ENCODE assay signal across 25 mouse cellular contexts in genomic region chr17:48971296-48971695, GRCm38 (mm10). TPM values are rescaled to one million over a fixed set of nuclear protein-coding genes. Genes with fewer than 3 reads are reported as not detected.
DNase-seq lines count a peak whose midpoint lies in the region; ATAC-seq and TF ChIP-seq lines count a peak whose summit lies in the region.
"Had no signal": no experiment of that assay in that cellular context is flagged by ENCODE, and none has a peak within 500 bp of the region (broad histone marks: within the 10 kb centered on the region; RNA-seq: fewer than 3 reads in every experiment).

No protein-coding gene starts in this region.

- ATAC-seq in forebrain, embryonic 15.5 days (replicated peaks): no peak
- peak; percentile 57; the same call in 1 of the 2 replicates for ATAC-seq in intestine, embryonic 14.5 days (replicated peaks; ENCODE audit: low FRiP score, low TSS enrichment, low read depth)
- ATAC-seq in intestine, postnatal 0 days: no peak
- ATAC-seq: forebrain, embryonic 16.5 days; hindbrain, embryonic 16.5 days had no signal

- DNase-seq in forebrain, embryonic 10.5 days (ENCODE audit: extremely low spot score, low spot score): no peak
- no peak for DNase-seq in intestine, embryonic 14.5 days (ENCODE audit: low spot score)
- DNase-seq in R1 (ENCODE audit: low read depth, low spot score): peak; percentile 23
- no peak for DNase-seq in adrenal gland, postnatal 10 days
- DNase-seq: adrenal gland, postnatal 14 days; cerebellum, adult 11 months; cerebellum, adult 2 months; cerebellum, adult 9-11 months; cerebellum, postnatal 25 days; gastrocnemius, postnatal 25 days; heart, adult 18-20 months; heart, postnatal 10 days; heart, postnatal 36 days; kidney, adult 18-20 months had no signal

- H3K9ac ChIP-seq in forebrain, embryonic 15.5 days (replicated peaks): no peak overlapping the region
- no peak overlapping the region for H3K9ac ChIP-seq in intestine, embryonic 14.5 days (ENCODE audit: low read length)
- H3K9ac ChIP-seq in intestine, postnatal 0 days (ENCODE audit: low read depth, low read length): no peak overlapping the region
- H3K9ac ChIP-seq: embryonic facial prominence, embryonic 12.5 days; embryonic facial prominence, embryonic 15.5 days; heart, embryonic 12.5 days; heart, embryonic 15.5 days; hindbrain, embryonic 13.5 days had no signal

- no peaks in the 10 kb centered on the region for H3K36me3 ChIP-seq in forebrain, embryonic 10.5 days (replicated peaks)
- H3K36me3 ChIP-seq in forebrain, embryonic 15.5 days: no peaks in the 10 kb centered on the region
- no peaks in the 10 kb centered on the region for H3K36me3 ChIP-seq in intestine, embryonic 14.5 days (ENCODE audit: control insufficient read depth, insufficient read depth, low read length)
- no peaks in the 10 kb centered on the region for H3K36me3 ChIP-seq in intestine, postnatal 0 days (ENCODE audit: control insufficient read depth, insufficient read depth)
- H3K36me3 ChIP-seq: embryonic facial prominence, embryonic 12.5 days; embryonic facial prominence, embryonic 15.5 days; heart, embryonic 12.5 days; heart, embryonic 15.5 days; hindbrain, embryonic 10.5 days; hindbrain, embryonic 13.5 days had no signal

- H3K4me3 ChIP-seq in forebrain, embryonic 10.5 days: no peak overlapping the region; the same call in 1 of the 2 replicates
- H3K4me3 ChIP-seq in forebrain, embryonic 15.5 days: no peak overlapping the region
- H3K4me3 ChIP-seq in intestine, embryonic 14.5 days (ENCODE audit: low read depth, low read length): no peak overlapping the region
- no peak overlapping the region for H3K4me3 ChIP-seq in intestine, postnatal 0 days (ENCODE audit: low read depth, low read length)
- H3K4me3 ChIP-seq: embryonic facial prominence, embryonic 12.5 days; embryonic facial prominence, embryonic 15.5 days; heart, embryonic 12.5 days; heart, embryonic 15.5 days; hindbrain, embryonic 10.5 days; hindbrain, embryonic 13.5 days had no signal

- H3K27ac ChIP-seq in forebrain, embryonic 10.5 days: peak overlapping the region; percentile 76
- no peak overlapping the region for H3K27ac ChIP-seq in forebrain, embryonic 15.5 days (replicated peaks)
- H3K27ac ChIP-seq in intestine, embryonic 14.5 days (ENCODE audit: low read depth): no peak overlapping the region
- no peak overlapping the region for H3K27ac ChIP-seq in intestine, postnatal 0 days (ENCODE audit: low read depth, low read length)
- H3K27ac ChIP-seq: embryonic facial prominence, embryonic 12.5 days; embryonic facial prominence, embryonic 15.5 days; heart, embryonic 15.5 days; hindbrain, embryonic 13.5 days had no signal

- H3K4me2 ChIP-seq in forebrain, embryonic 15.5 days (replicated peaks): no peak overlapping the region
- no peak overlapping the region for H3K4me2 ChIP-seq in intestine, embryonic 14.5 days (ENCODE audit: low read length)
- H3K4me2 ChIP-seq in intestine, postnatal 0 days (replicated peaks; ENCODE audit: low read depth): no peak overlapping the region
- H3K4me2 ChIP-seq: embryonic facial prominence, embryonic 12.5 days; embryonic facial prominence, embryonic 15.5 days; heart, embryonic 12.5 days; heart, embryonic 15.5 days; hindbrain, embryonic 13.5 days had no signal

- WGBS in forebrain, embryonic 10.5 days: 65% methylated on average over 10 of the region's 10 CpGs
- WGBS in forebrain, embryonic 15.5 days: 35% methylated on average over 10 of the region's 10 CpGs
- 59% methylated on average over 10 of the region's 10 CpGs for WGBS in intestine, embryonic 14.5 days
- 43% methylated on average over 10 of the region's 10 CpGs for WGBS in intestine, postnatal 0 days

- H3K4me1 ChIP-seq in forebrain, embryonic 10.5 days: peaks cover 65% of the 10 kb centered on the region
- peaks cover 38% of the 10 kb centered on the region for H3K4me1 ChIP-seq in forebrain, embryonic 15.5 days
- peaks cover 15% of the 10 kb centered on the region for H3K4me1 ChIP-seq in intestine, embryonic 14.5 days (replicated peaks; ENCODE audit: control insufficient read depth, insufficient read depth, low read length)
- no peaks in the 10 kb centered on the region for H3K4me1 ChIP-seq in intestine, postnatal 0 days (replicated peaks; ENCODE audit: control insufficient read depth, insufficient read depth, low read length)
- H3K4me1 ChIP-seq: heart, embryonic 15.5 days had no signal

- peaks cover 13% of the 10 kb centered on the region for H3K27me3 ChIP-seq in forebrain, embryonic 10.5 days (ENCODE audit: poor library complexity, severe bottlenecking)
- no peaks in the 10 kb centered on the region for H3K27me3 ChIP-seq in forebrain, embryonic 15.5 days
- no peaks in the 10 kb centered on the region for H3K27me3 ChIP-seq in intestine, embryonic 14.5 days (replicated peaks; ENCODE audit: control insufficient read depth, insufficient read depth, low read length)
- no peaks in the 10 kb centered on the region for H3K27me3 ChIP-seq in intestine, postnatal 0 days (replicated peaks; ENCODE audit: control insufficient read depth, insufficient read depth, low read length)
- H3K27me3 ChIP-seq: embryonic facial prominence, embryonic 12.5 days; embryonic facial prominence, embryonic 15.5 days; hindbrain, embryonic 13.5 days had no signal

- TF ChIP-seq CTCF in intestine, postnatal 0 days (IDR thresholded peaks at IDR 0.05; ENCODE audit: low read depth): no peak

- no peaks in the 10 kb centered on the region for H3K9me3 ChIP-seq in forebrain, embryonic 10.5 days
- H3K9me3 ChIP-seq in forebrain, embryonic 15.5 days: no peaks in the 10 kb centered on the region
- H3K9me3 ChIP-seq in intestine, embryonic 14.5 days (ENCODE audit: control insufficient read depth, low read length): no peaks in the 10 kb centered on the region
- no peaks in the 10 kb centered on the region for H3K9me3 ChIP-seq in intestine, postnatal 0 days (ENCODE audit: control insufficient read depth)
- H3K9me3 ChIP-seq: embryonic facial prominence, embryonic 12.5 days; embryonic facial prominence, embryonic 15.5 days; heart, embryonic 12.5 days; heart, embryonic 15.5 days; hindbrain, embryonic 10.5 days; hindbrain, embryonic 13.5 days had no signal

RNA-seq across cellular contexts. Expression of gene Lrfn2, which starts 39.1 kb away (rescaled TPM):
- polyA plus RNA-seq in forebrain, embryonic 10.5 days (2016; fragmentation: Nextera tagmentation; extraction: Ambion mirVana): 0.84 and 1.2 TPM in 2 replicates
- polyA plus RNA-seq in forebrain, embryonic 15.5 days (2015; fragmentation: Nextera tagmentation; extraction: Ambion mirVana): 8.7 and 8.9 TPM in 2 replicates
- 0.61 and 0.69 TPM in 2 replicates for polyA plus RNA-seq in intestine, embryonic 14.5 days (2014; fragmentation: Nextera tagmentation; extraction: Ambion mirVana)
- 0.20 and 0.29 TPM in 2 replicates for polyA plus RNA-seq in intestine, postnatal 0 days (2015; fragmentation: Nextera tagmentation; extraction: Ambion mirVana)
- total RNA-seq in adrenal gland, postnatal 10 days (2021): under 1 TPM; 0.51 to 0.57 TPM
- total RNA-seq: common myeloid progenitor, adult 5-6 weeks had no signal
- polyA plus RNA-seq: heart, embryonic 12.5 days had no signal
